Mouse (Mus musculus): ENCODE results near the gene Foxd2.
A peak's percentile ranks its signal among the peaks of the same experiment; 100 is the strongest.

The Foxd2 gene

GRCm38 (mm10) chr4:114908829-114909601, at the start of gene Foxd2:
Gene Foxd2, minus strand, starts transcription at chr4:114908873.
- DNase-seq = peak; percentile 60 to 80

DNA sequence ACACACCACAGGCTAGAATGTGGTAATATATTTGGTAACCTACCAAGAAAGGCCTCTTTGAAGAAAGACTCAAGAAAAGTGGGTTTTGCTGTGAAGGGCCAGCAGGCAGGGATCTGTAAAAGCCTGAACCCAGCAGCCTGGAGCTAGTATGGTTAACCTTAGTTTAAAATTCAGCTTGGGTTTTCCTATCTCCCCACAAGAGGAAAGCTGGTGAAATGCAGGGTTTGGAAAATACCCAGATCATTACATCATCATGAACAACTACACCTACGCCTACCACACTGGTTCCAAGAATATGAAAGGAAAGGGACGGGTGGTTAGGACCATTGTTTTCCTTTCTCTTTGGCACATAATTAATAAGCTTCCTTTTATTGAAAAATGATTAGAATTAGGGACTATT, 49.6 kb upstream of the Foxd2 start:
- no peak for DNase-seq

- peak in 1 of 2 experiments; percentile 42 for DNase-seq
These were observed 48.7 kb upstream of the Foxd2 start for GRCm38 (mm10) chr4:114957403-114957802.

GRCm38 (mm10) chr4:114953172-114953571, 44.5 kb upstream of the Foxd2 start:
- DNase-seq = no peak

GRCm38 (mm10) chr4:114947852-114948481, 39.3 kb upstream of the Foxd2 start:
- no peak for DNase-seq

GRCm38 (mm10) chr4:114947395-114947794, 38.7 kb upstream of the Foxd2 start:
- peak; percentile 77 to 85 for DNase-seq

- DNase-seq = no peak
These were observed 37.7 kb upstream of the Foxd2 start for GRCm38 (mm10) chr4:114946416-114946815.

DNA sequence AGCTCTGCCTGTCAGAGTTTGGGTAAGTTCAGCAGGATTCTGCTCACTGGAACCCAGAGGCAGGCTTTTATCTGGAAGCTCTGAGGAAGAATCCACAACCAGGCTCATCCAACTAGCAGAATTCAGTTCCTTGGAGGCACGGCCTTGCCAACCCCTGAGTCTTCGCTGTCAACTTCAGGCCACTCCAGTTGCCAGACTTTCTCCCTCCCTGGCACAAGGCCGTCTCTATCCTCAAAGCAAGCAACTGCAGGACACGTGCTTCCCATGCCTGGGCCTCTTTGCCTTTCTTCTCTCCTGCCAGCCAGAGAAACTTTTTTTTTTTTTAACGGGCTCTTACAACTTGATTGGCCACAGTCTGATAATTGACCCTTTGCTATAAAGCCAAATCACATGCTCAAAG, 36.3 kb upstream of the Foxd2 start:
- DNase-seq = no peak

- no peak for DNase-seq
These were observed 33.9 kb upstream of the Foxd2 start for GRCm38 (mm10) chr4:114942583-114942982.

- no peak for DNase-seq
These were observed 33.4 kb upstream of the Foxd2 start for GRCm38 (mm10) chr4:114942112-114942511.

- no peak for DNase-seq
These were observed 32.6 kb upstream of the Foxd2 start for GRCm38 (mm10) chr4:114941311-114941710.

DNA sequence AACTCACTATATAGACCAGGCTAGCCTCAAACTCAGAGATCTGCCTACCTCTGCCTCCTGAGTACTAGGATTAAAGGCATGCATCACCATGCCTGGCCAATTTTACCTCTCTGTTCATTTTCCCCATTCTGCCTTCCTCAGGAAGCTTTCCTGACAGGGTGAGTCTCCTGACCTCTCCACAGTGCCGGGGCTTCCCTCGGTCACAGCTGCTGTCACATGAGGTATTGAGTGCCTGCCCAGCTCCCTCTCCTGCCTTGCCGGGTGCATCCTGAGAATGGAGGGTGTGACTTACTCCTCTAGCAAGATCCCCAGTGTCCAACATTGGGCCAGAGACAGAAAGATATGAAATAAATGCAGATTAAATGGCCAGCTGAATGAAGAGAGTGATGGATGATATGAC, 29.6 kb upstream of the Foxd2 start:
- DNase-seq = no peak

- DNase-seq = no peak
These were observed 28.9 kb upstream of the Foxd2 start for GRCm38 (mm10) chr4:114937459-114938047.

GRCm38 (mm10) chr4:114934188-114934587, 25.5 kb upstream of the Foxd2 start:
- no peak for DNase-seq

DNA sequence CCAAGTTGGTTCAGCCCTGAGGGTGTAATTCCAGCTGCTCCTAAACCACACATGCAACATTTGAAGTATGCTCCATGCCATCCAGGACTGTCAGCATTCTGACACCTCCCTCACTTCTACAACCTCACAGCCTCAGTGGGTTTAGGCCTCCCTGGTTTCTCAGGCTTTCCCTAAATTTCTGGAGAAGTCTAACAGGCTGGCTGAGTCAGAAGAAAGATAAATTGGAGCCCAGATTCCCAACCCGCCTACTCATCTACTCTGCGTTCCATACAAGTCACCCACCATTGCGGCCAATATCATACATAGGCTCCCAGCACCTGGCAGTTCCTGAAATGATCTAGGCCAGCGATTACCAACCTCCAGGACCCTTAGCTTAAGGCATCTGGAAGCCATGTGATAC, 24.1 kb upstream of the Foxd2 start:
- DNase-seq = no peak

GRCm38 (mm10) chr4:114929155-114929554, 20.5 kb upstream of the Foxd2 start:
- DNase-seq = no peak

DNA sequence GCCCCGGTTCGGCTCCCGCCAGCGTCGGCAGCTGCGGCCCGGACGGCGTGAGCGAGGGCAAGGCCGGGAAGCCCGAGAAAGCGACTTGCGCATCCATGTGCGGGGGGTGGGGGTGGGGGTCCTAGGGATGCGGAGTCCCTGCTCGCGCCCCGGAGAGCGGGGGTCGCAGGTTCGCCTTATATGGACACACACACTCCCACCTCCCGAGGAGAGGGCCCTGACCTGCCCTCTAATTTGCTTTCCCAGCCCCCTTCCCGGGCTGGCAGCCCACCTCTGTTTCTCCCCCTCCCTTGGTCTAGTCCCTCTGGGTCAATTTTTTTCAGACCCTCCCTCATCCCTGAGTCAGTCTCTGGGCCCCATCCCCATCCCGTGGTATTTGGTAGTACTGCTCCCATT, 17.2 kb upstream of the Foxd2 start, which contains the start of gene Foxe3:
Gene Foxe3, minus strand, starts transcription at position 97 of the 396 bp plus-strand sequence.
- no peak for DNase-seq

GRCm38 (mm10) chr4:114924971-114925916, 16.6 kb upstream of the Foxd2 start:
- no peak for DNase-seq

DNA sequence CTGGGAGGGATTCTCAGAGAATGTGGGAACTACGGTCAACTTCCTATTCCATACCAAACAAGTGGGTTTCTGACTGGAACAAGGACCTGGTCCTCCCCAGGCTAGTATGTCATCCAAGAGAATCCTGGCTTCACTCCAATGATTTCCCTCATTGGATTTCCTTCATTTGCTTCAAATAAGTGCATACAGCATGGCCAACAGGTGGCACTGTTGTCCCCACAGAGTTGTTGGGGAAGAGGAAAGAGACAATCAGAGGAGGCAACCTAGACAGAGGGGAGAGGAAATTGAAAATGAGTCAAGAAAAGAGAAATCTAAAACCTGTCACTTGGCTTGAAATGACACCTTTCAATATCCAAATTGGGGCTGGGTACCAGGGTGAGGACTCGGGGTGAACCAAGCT, 8.4 kb upstream of the Foxd2 start:
- DNase-seq = peak in 1 of 2 experiments; percentile 20

DNA sequence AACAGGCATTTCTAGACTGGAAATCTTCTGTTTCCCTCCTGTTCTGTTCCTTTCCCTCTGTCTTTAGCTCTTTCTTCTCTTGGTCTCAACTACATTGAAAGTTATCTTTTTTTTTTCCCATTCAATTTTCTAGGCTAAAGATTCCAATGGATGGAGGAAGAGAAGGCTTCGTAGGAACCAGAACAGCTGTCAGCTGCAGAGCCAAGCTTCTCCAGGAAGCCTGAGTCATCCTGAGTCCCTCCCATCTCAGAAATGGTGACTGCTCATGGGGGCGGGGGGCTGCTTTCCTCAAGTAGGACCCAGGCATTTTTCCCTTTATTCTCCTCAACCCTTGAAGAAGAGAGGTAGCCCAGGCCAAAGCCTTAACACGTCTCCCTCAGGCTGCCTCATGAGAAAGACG, 7.4 kb upstream of the Foxd2 start:
- DNase-seq = no peak

- DNase-seq = peak; percentile 27 to 56
These were observed 4.9 kb upstream of the Foxd2 start for GRCm38 (mm10) chr4:114913594-114913962.

DNA sequence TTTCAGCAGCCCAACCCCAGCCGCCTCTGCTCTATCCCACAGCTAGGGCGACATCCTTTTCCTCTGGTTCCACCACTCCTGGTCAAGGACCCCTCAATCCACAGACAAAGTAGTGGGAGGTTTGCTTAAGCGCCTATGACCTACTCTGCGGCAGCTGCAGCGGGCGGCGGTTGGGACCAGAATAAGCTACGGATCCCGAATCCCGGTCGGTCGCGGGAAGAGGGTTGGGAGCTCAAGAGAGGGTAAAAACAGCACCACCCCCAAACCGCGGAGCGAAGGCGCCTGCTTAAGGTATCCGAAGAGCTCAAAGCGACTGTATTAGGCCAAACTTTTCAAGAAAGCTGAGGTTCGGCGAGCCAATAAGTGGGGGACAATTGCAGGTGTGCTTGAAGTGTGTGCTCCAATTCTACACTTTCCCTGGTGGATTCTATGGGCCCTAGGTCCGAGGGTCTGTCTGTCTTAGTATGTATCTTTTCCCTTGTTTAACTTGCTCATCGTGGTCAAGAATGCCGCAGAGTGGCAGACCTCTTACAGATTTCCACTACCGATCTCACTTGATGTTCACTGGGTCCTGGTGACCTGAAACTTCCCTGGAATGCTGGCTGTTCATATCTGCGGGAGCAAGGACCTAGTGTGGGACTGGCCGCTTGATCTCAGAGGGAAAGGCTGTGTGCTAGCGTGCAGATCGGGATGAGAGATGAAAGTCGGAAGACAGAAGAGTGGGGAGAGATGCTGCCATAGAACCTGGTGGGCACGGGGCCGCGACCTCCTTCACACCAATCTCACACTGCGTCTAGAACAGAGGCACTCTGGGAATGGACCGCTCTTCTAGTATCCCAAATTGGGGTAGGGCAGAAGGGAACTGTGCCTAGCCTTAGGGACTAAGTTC, 4.3 kb upstream of the Foxd2 start:
- no peak for DNase-seq

Data from cerebellum, postnatal 25 days (tissue).